Mouse (Mus musculus): ENCODE results near the gene Zfp618. TPM values are rescaled to one million over a fixed set of nuclear protein-coding genes. Genes with fewer than 3 reads are reported as not detected.
A peak's percentile ranks its signal among the peaks of the same experiment; 100 is the strongest.

The Zfp618 gene
- polyA plus RNA-seq, 1 experiment from 2014 or later, result 27.3 TPM

DNA sequence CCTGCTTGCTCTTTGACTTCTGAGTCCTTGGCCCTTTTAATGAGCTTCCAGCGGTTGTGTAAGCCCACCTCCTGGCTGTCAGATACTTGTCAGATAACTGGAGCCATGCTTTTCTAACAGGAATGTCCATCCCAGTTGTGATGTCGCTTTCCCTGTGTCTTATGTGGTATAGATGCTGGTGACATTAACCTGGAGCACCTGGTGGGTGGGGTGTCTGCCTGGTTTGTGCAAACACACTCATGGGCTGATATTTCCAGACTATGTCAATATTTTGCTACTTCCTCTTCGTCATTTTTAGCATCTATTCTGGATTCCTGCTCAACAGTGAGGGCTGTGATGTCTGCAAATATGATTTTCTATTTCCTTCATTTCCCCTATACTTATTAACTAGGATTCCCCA is 43.4 kb downstream of the Zfp618 start:
- H3K4me2 ChIP-seq (ENCODE audit: low read depth, low read length), result no peak overlapping the region
- H3K27ac ChIP-seq (replicated peaks; ENCODE audit: low read depth, low read length), result no peak overlapping the region
- 0 out of 2 replicates have a peak, but pooled peaks have one; percentile 13 for ATAC-seq (replicated peaks; ENCODE audit: insufficient number of reproducible peaks, low FRiP score, low TSS enrichment, low read depth)
- no peaks in the 10 kb centered on the region for H3K4me1 ChIP-seq (ENCODE audit: control insufficient read depth, insufficient read depth, low read length)
- no peak overlapping the region for H3K9ac ChIP-seq (replicated peaks; ENCODE audit: low read length)
- H3K4me3 ChIP-seq (ENCODE audit: low read depth, low read length), result no peak overlapping the region
- DNase-seq (ENCODE audit: low spot score), result no peak
- H3K9me3 ChIP-seq (replicated peaks; ENCODE audit: control insufficient read depth, low read length), result no peaks in the 10 kb centered on the region
- 81% methylated on average over 3 of the region's 3 CpGs for WGBS
- no peaks in the 10 kb centered on the region for H3K27me3 ChIP-seq (ENCODE audit: control insufficient read depth, insufficient read depth, low read length)
- H3K36me3 ChIP-seq (replicated peaks; ENCODE audit: control insufficient read depth, insufficient read depth, low read depth, low read length), result no peaks in the 10 kb centered on the region; the same call in none of the 2 replicates

DNA sequence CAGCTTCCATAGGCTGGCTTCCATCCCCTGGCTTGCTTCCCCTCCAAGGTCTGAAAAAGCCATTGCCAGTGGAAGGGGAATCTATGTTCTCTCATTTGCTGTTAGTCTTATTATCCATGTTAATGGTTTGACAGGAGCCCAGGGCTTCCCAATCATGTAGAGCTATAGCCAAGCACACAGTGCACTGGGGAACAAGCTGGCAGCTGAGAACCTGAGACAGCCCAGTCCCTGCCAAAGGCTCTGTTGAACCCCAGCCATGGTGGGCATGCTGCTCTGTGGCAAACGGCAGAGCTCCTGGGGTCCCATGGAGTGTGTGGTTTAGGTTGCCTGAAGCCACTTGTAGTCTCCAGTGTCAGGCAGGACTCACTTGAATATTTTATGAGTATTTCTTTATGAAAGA is 44.4 kb downstream of the Zfp618 start:
- ATAC-seq (replicated peaks; ENCODE audit: insufficient number of reproducible peaks, low FRiP score, low TSS enrichment, low read depth) (no peak), DNase-seq (ENCODE audit: low spot score) (no peak)
- no peaks in the 10 kb centered on the region for H3K9me3 ChIP-seq (replicated peaks; ENCODE audit: control insufficient read depth, low read length)
- no peak overlapping the region for H3K4me2 ChIP-seq (ENCODE audit: low read depth, low read length)
- no peak overlapping the region for H3K27ac ChIP-seq (replicated peaks; ENCODE audit: low read depth, low read length)
- H3K27me3 ChIP-seq (ENCODE audit: control insufficient read depth, insufficient read depth, low read length), result no peaks in the 10 kb centered on the region
- no peaks in the 10 kb centered on the region; the same call in none of the 2 replicates for H3K36me3 ChIP-seq (replicated peaks; ENCODE audit: control insufficient read depth, insufficient read depth, low read depth, low read length)
- H3K4me3 ChIP-seq (ENCODE audit: low read depth, low read length), result no peak overlapping the region
- WGBS, result 78% methylated on average over 1 of the region's 1 CpGs
- H3K4me1 ChIP-seq (ENCODE audit: control insufficient read depth, insufficient read depth, low read length), result no peaks in the 10 kb centered on the region
- no peak overlapping the region for H3K9ac ChIP-seq (replicated peaks; ENCODE audit: low read length)

DNA sequence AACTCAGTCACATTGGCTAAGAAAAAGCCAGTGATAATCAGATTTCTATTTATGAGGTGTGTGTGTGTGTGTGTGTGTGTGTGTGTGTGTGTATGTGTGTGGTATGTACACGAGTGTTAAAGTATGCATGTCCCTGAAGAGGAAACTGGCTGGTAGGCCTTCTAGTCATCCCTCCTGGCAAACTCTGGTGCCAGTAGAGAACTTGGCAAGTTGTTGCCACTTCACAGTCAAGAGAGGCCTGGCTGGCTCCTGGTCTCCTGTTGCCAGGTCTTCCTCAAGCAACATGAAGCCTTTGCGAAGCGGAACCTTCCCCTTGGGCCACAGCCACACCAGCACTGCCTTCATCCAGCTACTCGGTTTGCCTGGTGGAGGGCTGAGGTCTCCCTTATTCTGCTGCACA is 44.9 kb downstream of the Zfp618 start:
- H3K27me3 ChIP-seq (ENCODE audit: control insufficient read depth, insufficient read depth, low read length), result no peaks in the 10 kb centered on the region
- ATAC-seq (replicated peaks; ENCODE audit: insufficient number of reproducible peaks, low FRiP score, low TSS enrichment, low read depth) (no peak), DNase-seq (ENCODE audit: low spot score) (no peak)
- no peak overlapping the region for H3K4me3 ChIP-seq (ENCODE audit: low read depth, low read length)
- no peak overlapping the region for H3K9ac ChIP-seq (replicated peaks; ENCODE audit: low read length)
- WGBS, result 91% methylated on average over 4 of the region's 4 CpGs
- H3K9me3 ChIP-seq (replicated peaks; ENCODE audit: control insufficient read depth, low read length), result no peaks in the 10 kb centered on the region
- H3K27ac ChIP-seq (replicated peaks; ENCODE audit: low read depth, low read length), result no peak overlapping the region
- H3K4me2 ChIP-seq (ENCODE audit: low read depth, low read length), result no peak overlapping the region
- H3K4me1 ChIP-seq (ENCODE audit: control insufficient read depth, insufficient read depth, low read length), result no peaks in the 10 kb centered on the region
- H3K36me3 ChIP-seq (replicated peaks; ENCODE audit: control insufficient read depth, insufficient read depth, low read depth, low read length), result no peaks in the 10 kb centered on the region; the same call in none of the 2 replicates

DNA sequence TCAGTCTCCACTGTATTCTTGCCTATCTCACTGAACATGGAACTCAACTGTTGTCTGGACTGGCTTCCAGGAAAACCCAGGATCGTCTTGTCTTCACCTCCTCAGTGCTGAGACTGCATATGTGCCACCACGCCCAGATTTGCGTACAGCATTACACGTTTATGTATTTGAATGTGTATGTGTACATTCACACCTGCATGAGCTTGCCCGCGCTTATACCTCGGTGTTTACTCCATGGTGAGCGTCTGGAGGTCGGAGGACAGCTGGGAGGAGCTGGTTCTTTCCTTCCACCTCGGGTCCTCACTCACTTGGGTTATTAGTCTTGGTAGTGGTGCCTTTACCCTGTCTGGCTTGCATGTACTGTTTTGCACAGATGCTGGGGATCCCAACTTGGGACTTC is 53.2 kb downstream of the Zfp618 start:
- Histone ChIP-seq H3K4me3 (ENCODE audit: low read depth, low read length) (no peak overlapping the region), H3K4me2 (ENCODE audit: low read depth, low read length) (no peak overlapping the region), H3K36me3 (replicated peaks; ENCODE audit: control insufficient read depth, insufficient read depth, low read depth, low read length) (no peaks in the 10 kb centered on the region), H3K4me1 (ENCODE audit: control insufficient read depth, insufficient read depth, low read length) (no peaks in the 10 kb centered on the region), H3K27me3 (ENCODE audit: control insufficient read depth, insufficient read depth, low read length) (no peaks in the 10 kb centered on the region), H3K27ac (replicated peaks; ENCODE audit: low read depth, low read length) (no peak overlapping the region), H3K9ac (replicated peaks; ENCODE audit: low read length) (no peak overlapping the region), H3K9me3 (replicated peaks; ENCODE audit: control insufficient read depth, low read length) (no peaks in the 10 kb centered on the region)
- 84% methylated on average over 10 of the region's 10 CpGs for WGBS
- DNase-seq (ENCODE audit: low spot score) (no peak), ATAC-seq (replicated peaks; ENCODE audit: insufficient number of reproducible peaks, low FRiP score, low TSS enrichment, low read depth) (no peak)

DNA sequence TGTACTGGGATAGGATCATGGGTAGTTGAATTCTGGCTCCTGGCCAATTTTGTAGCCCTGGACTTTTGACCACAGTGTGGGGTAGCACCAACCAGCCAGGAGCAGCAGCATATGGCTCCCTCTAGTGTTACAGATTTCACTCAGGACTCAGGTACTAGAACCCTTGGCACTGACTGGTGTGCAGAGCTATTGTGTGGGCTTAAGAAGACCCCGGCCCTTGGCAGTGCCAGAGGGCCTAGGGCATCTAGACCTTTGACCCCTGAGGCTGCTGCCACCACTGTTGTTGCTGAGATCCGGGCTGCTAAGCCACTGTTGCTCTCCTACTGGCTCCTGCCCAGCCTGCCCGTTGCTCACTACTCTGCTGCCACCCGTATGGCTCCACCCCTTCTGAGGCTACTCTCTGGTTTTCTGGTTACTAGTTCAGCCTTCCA is 54.1 kb downstream of the Zfp618 start:
- 77% methylated on average over 4 of the region's 4 CpGs for WGBS
- DNase-seq (ENCODE audit: low spot score), result no peak

DNA sequence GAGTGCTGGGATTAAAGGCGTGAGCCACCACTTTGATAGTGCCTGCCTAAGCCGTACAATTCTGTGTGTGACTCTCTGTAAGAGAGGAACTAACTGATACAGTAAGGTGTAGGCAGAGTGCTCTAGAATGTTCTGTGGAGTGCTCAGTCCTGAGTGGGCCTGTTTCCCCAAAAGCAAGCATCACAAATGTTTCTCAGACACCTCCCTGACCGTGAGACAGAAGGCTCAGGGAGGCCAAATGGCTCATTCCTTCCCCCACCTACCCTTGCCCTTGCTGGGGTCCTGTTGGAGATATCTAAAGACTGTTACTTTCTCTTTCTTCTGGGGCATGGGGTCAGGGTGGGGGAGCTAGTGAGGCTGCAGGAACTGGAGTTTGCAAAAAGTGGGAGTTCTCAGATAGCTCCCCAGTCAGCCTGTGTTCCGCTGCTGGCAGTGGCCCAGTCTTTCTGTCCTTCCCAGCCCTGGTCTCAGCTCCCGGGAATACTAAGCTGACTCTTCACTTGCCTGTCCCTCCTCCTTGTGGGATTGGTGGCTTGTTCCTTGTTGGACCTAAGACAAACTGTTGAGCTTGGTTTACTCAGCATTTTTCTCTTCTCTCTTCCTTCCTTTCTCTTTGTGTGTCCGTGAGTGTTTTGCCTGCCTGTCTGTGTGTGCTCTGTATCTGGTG is 55.8 kb downstream of the Zfp618 start:
- no peak for ATAC-seq (replicated peaks; ENCODE audit: insufficient number of reproducible peaks, low FRiP score, low TSS enrichment, low read depth)
- Histone ChIP-seq H3K36me3 (replicated peaks; ENCODE audit: control insufficient read depth, insufficient read depth, low read depth, low read length) (no peaks in the 10 kb centered on the region), H3K9me3 (replicated peaks; ENCODE audit: control insufficient read depth, low read length) (no peaks in the 10 kb centered on the region), H3K4me3 (ENCODE audit: low read depth, low read length) (no peak overlapping the region), H3K27me3 (ENCODE audit: control insufficient read depth, insufficient read depth, low read length) (no peaks in the 10 kb centered on the region), H3K9ac (replicated peaks; ENCODE audit: low read length) (no peak overlapping the region), H3K4me1 (ENCODE audit: control insufficient read depth, insufficient read depth, low read length) (no peaks in the 10 kb centered on the region), H3K27ac (replicated peaks; ENCODE audit: low read depth, low read length) (no peak overlapping the region), H3K4me2 (ENCODE audit: low read depth, low read length) (no peak overlapping the region)
- DNase-seq (ENCODE audit: low spot score), result no peak
- WGBS, result 77% methylated on average over 6 of the region's 6 CpGs

More for the DNA sequence above, 54.1 kb downstream of the Zfp618 start:
- H3K27me3 ChIP-seq (ENCODE audit: control insufficient read depth, insufficient read depth, low read length), result no peaks in the 10 kb centered on the region
- H3K4me2 ChIP-seq (ENCODE audit: low read depth, low read length), result no peak overlapping the region
- no peak overlapping the region for H3K4me3 ChIP-seq (ENCODE audit: low read depth, low read length)
- H3K27ac ChIP-seq (replicated peaks; ENCODE audit: low read depth, low read length), result no peak overlapping the region
- ATAC-seq (replicated peaks; ENCODE audit: insufficient number of reproducible peaks, low FRiP score, low TSS enrichment, low read depth), result peak; percentile 83
- no peaks in the 10 kb centered on the region for H3K36me3 ChIP-seq (replicated peaks; ENCODE audit: control insufficient read depth, insufficient read depth, low read depth, low read length)
- no peaks in the 10 kb centered on the region for H3K9me3 ChIP-seq (replicated peaks; ENCODE audit: control insufficient read depth, low read length)
- H3K9ac ChIP-seq (replicated peaks; ENCODE audit: low read length), result no peak overlapping the region
- H3K4me1 ChIP-seq (ENCODE audit: control insufficient read depth, insufficient read depth, low read length), result no peaks in the 10 kb centered on the region

DNA sequence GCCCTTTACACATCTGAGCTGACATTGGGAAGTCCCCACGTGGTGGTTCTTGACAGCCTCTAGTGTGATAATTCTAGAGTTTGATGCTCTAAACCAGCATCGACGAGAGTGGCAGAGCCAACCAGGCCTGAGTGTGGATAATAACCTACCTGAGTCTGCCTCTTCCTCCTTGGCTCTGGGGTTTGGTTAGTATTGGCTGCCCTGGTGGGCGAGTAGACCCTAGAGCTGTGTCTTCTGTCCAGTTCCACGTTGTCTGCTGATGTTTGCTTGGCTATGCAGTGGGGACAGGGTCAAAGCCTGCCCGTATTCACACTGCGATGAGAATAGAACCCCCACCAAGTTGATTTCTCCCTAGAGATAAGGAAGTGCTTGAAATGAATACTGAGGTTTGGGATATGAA is 58.1 kb downstream of the Zfp618 start:
- WGBS, result 92% methylated on average over 7 of the region's 7 CpGs
- Histone ChIP-seq H3K4me2 (ENCODE audit: low read depth, low read length) (no peak overlapping the region), H3K9me3 (replicated peaks; ENCODE audit: control insufficient read depth, low read length) (no peaks in the 10 kb centered on the region), H3K27ac (replicated peaks; ENCODE audit: low read depth, low read length) (no peak overlapping the region), H3K9ac (replicated peaks; ENCODE audit: low read length) (no peak overlapping the region), H3K36me3 (replicated peaks; ENCODE audit: control insufficient read depth, insufficient read depth, low read depth, low read length) (no peaks in the 10 kb centered on the region), H3K27me3 (ENCODE audit: control insufficient read depth, insufficient read depth, low read length) (no peaks in the 10 kb centered on the region), H3K4me3 (ENCODE audit: low read depth, low read length) (no peak overlapping the region), H3K4me1 (ENCODE audit: control insufficient read depth, insufficient read depth, low read length) (no peaks in the 10 kb centered on the region)
- DNase-seq (ENCODE audit: low spot score) (no peak), ATAC-seq (replicated peaks; ENCODE audit: insufficient number of reproducible peaks, low FRiP score, low TSS enrichment, low read depth) (no peak)

DNA sequence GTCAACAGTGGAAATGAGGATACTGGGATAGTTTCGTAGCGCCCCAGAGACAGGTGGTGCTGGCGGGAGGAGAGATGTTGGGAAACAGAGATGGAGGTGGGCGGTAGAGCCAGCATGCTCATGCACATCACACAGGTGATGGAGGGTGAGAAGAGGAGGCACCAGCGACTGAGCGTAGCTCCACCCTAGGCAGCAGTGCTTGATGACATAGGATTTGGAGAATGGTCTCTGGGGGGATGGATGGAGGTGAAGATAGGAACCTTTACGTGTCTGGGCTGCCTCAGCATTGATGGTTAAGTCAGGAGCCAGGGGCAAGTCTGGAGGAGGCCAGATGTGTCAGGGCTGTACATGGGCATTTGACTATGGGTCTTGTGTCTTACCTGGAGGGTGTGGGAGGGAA is 58.7 kb downstream of the Zfp618 start:
- no peak overlapping the region for H3K4me3 ChIP-seq (ENCODE audit: low read depth, low read length)
- H3K4me1 ChIP-seq (ENCODE audit: control insufficient read depth, insufficient read depth, low read length), result no peaks in the 10 kb centered on the region
- no peak for ATAC-seq (replicated peaks; ENCODE audit: insufficient number of reproducible peaks, low FRiP score, low TSS enrichment, low read depth)
- H3K36me3 ChIP-seq (replicated peaks; ENCODE audit: control insufficient read depth, insufficient read depth, low read depth, low read length), result no peaks in the 10 kb centered on the region
- H3K9me3 ChIP-seq (replicated peaks; ENCODE audit: control insufficient read depth, low read length), result no peaks in the 10 kb centered on the region
- H3K4me2 ChIP-seq (ENCODE audit: low read depth, low read length), result no peak overlapping the region
- no peaks in the 10 kb centered on the region for H3K27me3 ChIP-seq (ENCODE audit: control insufficient read depth, insufficient read depth, low read length)
- H3K27ac ChIP-seq (replicated peaks; ENCODE audit: low read depth, low read length), result no peak overlapping the region
- no peak for DNase-seq (ENCODE audit: low spot score)
- no peak overlapping the region for H3K9ac ChIP-seq (replicated peaks; ENCODE audit: low read length)
- WGBS, result 97% methylated on average over 7 of the region's 7 CpGs
